Mouse (Mus musculus) kidney, postnatal 14 days (tissue): ENCODE data around the gene Nme4.

ENCODE experiments used
- DNase-seq: peaks from one replicate; pipeline ENCODE4 v3.0.0; 2022; ENCODE audit warnings: mixed read lengths

Gene Nme4

GRCm38 (mm10) chr17:26064916-26065315, 30.5 kb downstream of the Nme4 start:
- DNase-seq = peak; percentile 32

GRCm38 (mm10) chr17:26057787-26058567, 37.4 kb downstream of the Nme4 start:
- DNase-seq = no peak

- DNase-seq = no peak
Measured at GRCm38 (mm10) chr17:26057278-26057677, 38.1 kb downstream of the Nme4 start.

- DNase-seq = peak; percentile 47
Measured at GRCm38 (mm10) chr17:26055164-26055563, 40.2 kb downstream of the Nme4 start.

GRCm38 (mm10) chr17:26054133-26054845, 41.1 kb downstream of the Nme4 start:
- peak; percentile 62 for DNase-seq

GRCm38 (mm10) chr17:26052706-26053105, 42.7 kb downstream of the Nme4 start:
- DNase-seq = no peak

GRCm38 (mm10) chr17:26052074-26052473, 43.3 kb downstream of the Nme4 start:
- DNase-seq = peak; percentile 28

GRCm38 (mm10) chr17:26048118-26048517, 47.3 kb downstream of the Nme4 start:
- no peak for DNase-seq

- DNase-seq = no peak
Measured at GRCm38 (mm10) chr17:26046253-26046997, 49.0 kb downstream of the Nme4 start.

GRCm38 (mm10) chr17:26045285-26045684, 50.1 kb downstream of the Nme4 start:
- DNase-seq = peak; percentile 32

- peak; percentile 88 for DNase-seq
Measured at GRCm38 (mm10) chr17:26043249-26043636, 52.2 kb downstream of the Nme4 start.

- no peak for DNase-seq
Measured at GRCm38 (mm10) chr17:26042599-26043248, 52.7 kb downstream of the Nme4 start.
